Mouse (Mus musculus) heart, adult 2 months (tissue): ENCODE results near the gene Tmcc2. TPM values are rescaled to one million over a fixed set of nuclear protein-coding genes. Genes with fewer than 3 reads are reported as not detected.

ENCODE experiments used
- DNase-seq, 2 experiments: peaks; one replicate each; pipeline ENCODE4 v3.0.0; 2021
- H3K27ac ChIP-seq: fragments of 200-600 bp; 2 replicates; pipeline ENCODE4 v1.8.1; 2022
- H3K27me3 ChIP-seq: fragments of 200-500 bp; 2 replicates; pipeline ENCODE4 v1.6.1; 2012; ENCODE audit warnings: mild to moderate bottlenecking, low read length, inconsistent platforms, mixed read lengths; ENCODE audit not compliant: control insufficient read depth, insufficient read depth
- H3K36me3 ChIP-seq: fragments of 200-500 bp; 2 replicates; pipeline ENCODE4 v1.6.1; 2012; ENCODE audit warnings: low read length, inconsistent platforms; ENCODE audit not compliant: control insufficient read depth, insufficient read depth
- H3K4me1 ChIP-seq: fragments of 200-500 bp; 2 replicates; pipeline ENCODE4 v1.6.1; 2011; ENCODE audit warnings: low read length; ENCODE audit not compliant: control insufficient read depth, insufficient read depth
- H3K4me3 ChIP-seq: fragments of 200-600 bp; 2 replicates; pipeline ENCODE4 v1.8.1; 2022
- H3K79me2 ChIP-seq: fragments of 200-500 bp; replicated peaks from 2 replicates; pipeline ENCODE4 v1.6.1; 2012; ENCODE audit warnings: mild to moderate bottlenecking, inconsistent platforms, low read length, moderate library complexity, mixed read lengths; ENCODE audit not compliant: control insufficient read depth, insufficient read depth
- H3K9ac ChIP-seq: fragments of 200-500 bp; 2 replicates; pipeline ENCODE4 v1.6.1; 2012; ENCODE audit warnings: low read depth, mild to moderate bottlenecking, control low read depth, inconsistent platforms, low read length, mixed read lengths
- CTCF ChIP-seq: fragments of 200-600 bp; IDR thresholded peaks from 2 replicates; pipeline ENCODE4 v1.8.1; 2022; ENCODE audit warnings: antibody characterized with exemption, mild to moderate bottlenecking, moderate library complexity
- EP300 ChIP-seq: fragments of 200-500 bp; IDR thresholded peaks from 2 replicates; pipeline ENCODE4 v1.6.1; 2011; ENCODE audit warnings: low read depth, low read length, control low read depth; ENCODE audit not compliant: insufficient read depth
- POLR2A ChIP-seq: fragments of 200-500 bp; IDR thresholded peaks from 2 replicates; pipeline ENCODE4 v1.6.1; 2011; ENCODE audit warnings: mild to moderate bottlenecking, low read depth, low read length, control low read depth; ENCODE audit not compliant: insufficient read depth
- WGBS: fragments of 180-500 bp; shearing (Covaris S2); methylation state at CpG from one replicate; pipeline ENCODE4 v1.1.7; 2018; 5-methylcytosine and 5-hydroxymethylcytosine counted together
- intact Hi-C: fragments of 180-260 bp; cut with DNase I; formaldehyde crosslinking; loops from one replicate; pipeline ENCODE4 v1.15.1; 2025
- polyA plus RNA-seq: library from polyadenylated mRNA; depleted of rRNA; stranded (reverse); fragments of >200 nt; gene quantifications from 2 replicates; pipeline ENCODE4 v1.2.3, GENCODE M21; 2012
- total RNA-seq, 2 experiments: library from RNA; stranded (reverse); gene quantifications; 2 replicates each; pipeline ENCODE4 v1.2.3; 2021

The Tmcc2 gene
- total and polyA plus RNA-seq, 3 experiments, result 17.5 to 25.4 (median 21.9) TPM

- Histone ChIP-seq H3K27ac (peak overlapping the region; percentile 84), H3K4me3 (no peak overlapping the region), H3K36me3 (no peaks in the 10 kb centered on the region), H3K79me2 (no peaks in the 10 kb centered on the region), H3K27me3 (no peaks in the 10 kb centered on the region), H3K4me1 (peaks cover 32% of the 10 kb centered on the region), H3K9ac (peak overlapping the region; percentile 40)
- 36% methylated on average over 12 of the region's 12 CpGs for whole genome bisulfite sequencing
- peak; percentile 74 to 82 for DNase-seq
- intact Hi-C loops, result no loop called here
- TF ChIP-seq CTCF, result no peak
- TF ChIP-seq EP300, result 0 out of 2 replicates have a peak, but pooled peaks have one; percentile 32
- TF ChIP-seq POLR2A, result peak; percentile 51
These were observed 44.8 kb downstream of the Tmcc2 start for GRCm38 (mm10) chr1:132346134-132346851.

DNA sequence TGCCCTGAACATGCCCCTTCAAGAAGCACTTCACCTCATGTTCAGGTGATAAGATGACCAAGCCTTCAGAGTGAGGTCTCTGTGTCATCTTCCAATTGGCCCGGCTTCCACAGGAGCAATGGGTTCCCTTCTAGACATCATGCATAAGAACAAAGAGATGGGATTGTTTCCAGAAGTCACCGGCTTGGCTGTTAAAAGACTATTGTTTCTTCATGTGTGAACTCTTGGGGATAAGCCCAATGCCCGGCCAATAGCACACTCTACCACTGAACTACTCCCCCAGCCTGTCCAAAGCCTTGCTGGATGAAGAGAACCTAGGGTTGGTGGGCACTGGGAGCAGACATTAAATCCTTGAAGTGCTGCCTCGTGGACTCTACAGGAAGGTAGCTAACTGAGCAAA, 45.6 kb downstream of the Tmcc2 start:
- TF ChIP-seq CTCF, result no peak
- TF ChIP-seq POLR2A, result no peak
- TF ChIP-seq EP300, result 0 out of 2 replicates have a peak, but pooled peaks have one; percentile 37
- Histone ChIP-seq H3K27me3 (no peaks in the 10 kb centered on the region), H3K36me3 (no peaks in the 10 kb centered on the region), H3K4me3 (no peak overlapping the region), H3K9ac (no peak overlapping the region), H3K4me1 (peaks cover 36% of the 10 kb centered on the region), H3K27ac (peak overlapping the region; percentile 84), H3K79me2 (no peaks in the 10 kb centered on the region)
- peak in 1 of 2 experiments; percentile 38 for DNase-seq
- intact Hi-C loops, result no loop called here
- 55% methylated on average over 4 of the region's 4 CpGs for WGBS

DNA sequence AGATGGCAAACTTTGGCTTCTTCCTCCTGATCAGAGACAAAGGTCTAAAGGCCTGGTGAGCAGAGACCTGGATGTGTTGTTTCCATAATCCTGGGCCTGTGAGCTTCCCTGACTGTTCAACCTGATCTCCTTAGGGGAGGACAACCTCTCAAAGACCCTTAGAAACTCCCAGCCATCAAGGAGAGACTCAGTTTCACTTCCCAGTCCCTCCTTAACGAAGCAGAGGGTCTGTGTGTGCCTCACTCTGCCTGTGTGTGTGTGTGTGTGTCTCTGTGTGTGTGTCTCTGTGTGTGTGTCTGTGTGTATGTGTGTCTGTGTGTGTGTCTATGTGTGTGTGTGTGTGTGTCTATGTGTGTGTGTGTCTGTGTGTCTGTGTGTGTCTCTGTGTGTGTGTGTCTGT, 47.4 kb downstream of the Tmcc2 start:
- H3K4me1 ChIP-seq, result peaks cover 43% of the 10 kb centered on the region
- no peaks in the 10 kb centered on the region for H3K36me3 ChIP-seq
- WGBS, result 90% methylated on average over 1 of the region's 1 CpGs
- no peak for TF ChIP-seq CTCF
- no peak for TF ChIP-seq EP300
- TF ChIP-seq POLR2A, result no peak
- no peaks in the 10 kb centered on the region for H3K27me3 ChIP-seq
- intact Hi-C loops, result no loop called here
- H3K27ac ChIP-seq, result no peak overlapping the region
- DNase-seq, result no peak
- no peak overlapping the region for H3K9ac ChIP-seq
- no peaks in the 10 kb centered on the region for H3K79me2 ChIP-seq
- H3K4me3 ChIP-seq, result no peak overlapping the region

GRCm38 (mm10) chr1:132343191-132343590, 47.9 kb downstream of the Tmcc2 start:
- no peaks in the 10 kb centered on the region for H3K79me2 ChIP-seq
- peaks cover 47% of the 10 kb centered on the region for H3K4me1 ChIP-seq
- H3K27me3 ChIP-seq, result no peaks in the 10 kb centered on the region
- no peaks in the 10 kb centered on the region for H3K36me3 ChIP-seq
- WGBS, result 96% methylated on average over 2 of the region's 2 CpGs
- no peak for DNase-seq
- TF ChIP-seq EP300, result no peak
- no peak for TF ChIP-seq POLR2A
- no peak for TF ChIP-seq CTCF
- intact Hi-C loops, result no loop called here
- no peak overlapping the region for H3K27ac ChIP-seq
- H3K4me3 ChIP-seq, result no peak overlapping the region
- no peak overlapping the region for H3K9ac ChIP-seq

- H3K36me3 ChIP-seq, result no peaks in the 10 kb centered on the region
- peak overlapping the region; percentile 64 for H3K27ac ChIP-seq
- H3K4me1 ChIP-seq, result peaks cover 49% of the 10 kb centered on the region
- peak overlapping the region; percentile 3; the same call in 1 of the 2 replicates for H3K4me3 ChIP-seq
- peak overlapping the region; percentile 37 for H3K9ac ChIP-seq
- no peaks in the 10 kb centered on the region for H3K79me2 ChIP-seq
- TF ChIP-seq EP300 (no peak), POLR2A (no peak), CTCF (no peak)
- H3K27me3 ChIP-seq, result no peaks in the 10 kb centered on the region
- intact Hi-C loops, result no loop called here
- DNase-seq, result no peak
- 68% methylated on average over 3 of the region's 3 CpGs for WGBS
These were observed 48.6 kb downstream of the Tmcc2 start for GRCm38 (mm10) chr1:132342518-132342917.
